Mouse (Mus musculus) midbrain, embryonic 14.5 days (tissue): Measurements from ENCODE around the gene 9130204L05Rik. TPM values are rescaled to one million over a fixed set of nuclear protein-coding genes. Genes with fewer than 3 reads are reported as not detected.

Source experiments
- ATAC-seq: fragments of 200-750 bp; cut with Nextera tagmentation; 2 replicates; pipeline ENCODE4 v1.8.0; 2017; ENCODE audit warnings: moderate number of reproducible peaks, moderate library complexity; ENCODE audit not compliant: low FRiP score, low TSS enrichment
- DNase-seq: peaks from one replicate; pipeline ENCODE4 v3.0.0-alpha.2; 2015
- H3K27ac ChIP-seq: fragments of 300-500 bp; sonication (generic); replicated peaks from 2 replicates; pipeline ENCODE4 v1.5.1; 2014; ENCODE audit warnings: mild to moderate bottlenecking, low read depth, low read length, moderate library complexity
- H3K27me3 ChIP-seq: fragments of 300-500 bp; sonication (generic); 2 replicates; pipeline ENCODE4 v1.6.1; 2014; ENCODE audit warnings: low read length, control low read depth, mixed read lengths; ENCODE audit not compliant: control insufficient read depth, insufficient read depth
- H3K36me3 ChIP-seq: fragments of 300-500 bp; sonication (generic); 2 replicates; pipeline ENCODE4 v1.6.1; 2014; ENCODE audit warnings: low read length, control low read depth; ENCODE audit not compliant: control insufficient read depth, insufficient read depth
- H3K4me1 ChIP-seq: fragments of 300-500 bp; sonication (generic); 2 replicates; pipeline ENCODE4 v1.6.1; 2014; ENCODE audit warnings: mild to moderate bottlenecking, antibody characterized with exemption, low read length, control low read depth; ENCODE audit not compliant: control insufficient read depth, insufficient read depth
- H3K4me2 ChIP-seq: fragments of 300-500 bp; sonication (generic); 2 replicates; pipeline ENCODE4 v1.6.1; 2014; ENCODE audit warnings: mild to moderate bottlenecking, low read length, moderate library complexity
- H3K4me3 ChIP-seq: fragments of 300-500 bp; sonication (generic); replicated peaks from 2 replicates; pipeline ENCODE4 v1.5.1; 2014; ENCODE audit warnings: low read depth, low read length
- H3K9ac ChIP-seq: fragments of 300-500 bp; sonication (generic); replicated peaks from 2 replicates; pipeline ENCODE4 v1.6.1; 2014; ENCODE audit warnings: mild to moderate bottlenecking, low read length, moderate library complexity
- H3K9me3 ChIP-seq: fragments of 300-500 bp; sonication (generic); 2 replicates; pipeline ENCODE4 v1.6.1; 2016; ENCODE audit warnings: low read length, control low read depth, mixed read lengths; ENCODE audit not compliant: control insufficient read depth
- WGBS: fragments of 180-500 bp; shearing (Covaris S2); extraction: QIAGEN DNeasy Blood & Tissue Kit; methylation state at CpG from one replicate; pipeline ENCODE4 v1.1.7; 2014; 5-methylcytosine and 5-hydroxymethylcytosine counted together
- polyA plus RNA-seq: library from polyadenylated mRNA; unstranded; fragments of >200 nt; fragmentation: Nextera tagmentation; extraction: Ambion mirVana; gene quantifications from 2 replicates; pipeline ENCODE4 v1.2.1, GENCODE M21; 2014

Gene 9130204L05Rik
- polyA plus RNA-seq, result not detected in 2 replicates

GRCm38 (mm10) chr3:91090703-91091102 is at the start of gene 9130204L05Rik:
TSS of gene 9130204L05Rik (minus strand) at chr3:91090803.
- Histone ChIP-seq H3K9ac (no peak within 1 kb of the TSS), H3K4me3 (no peak within 1 kb of the TSS), H3K4me1 (no peaks in the 10 kb centered on the region), H3K27me3 (no peaks in the 10 kb centered on the region), H3K9me3 (peaks cover 10% of the 10 kb centered on the region; the same call in 1 of the 2 replicates), H3K36me3 (no peaks in the 10 kb centered on the region), H3K27ac (no peak within 1 kb of the TSS), H3K4me2 (no peak within 1 kb of the TSS)
- 61% methylated on average over 2 of the region's 2 CpGs for WGBS
- DNase-seq, result no peak
- no peak for ATAC-seq

GRCm38 (mm10) chr3:91108696-91109095 is 18.1 kb upstream of the 9130204L05Rik start:
- Histone ChIP-seq H3K4me2 (no peak overlapping the region), H3K9me3 (0 out of 2 replicates have a peak, but pooled peaks cover 4% of the 10 kb centered on the region), H3K36me3 (no peaks in the 10 kb centered on the region), H3K27me3 (no peaks in the 10 kb centered on the region), H3K4me3 (no peak overlapping the region), H3K9ac (no peak overlapping the region), H3K27ac (no peak overlapping the region), H3K4me1 (no peaks in the 10 kb centered on the region)
- DNase-seq (no peak), ATAC-seq (no peak)

GRCm38 (mm10) chr3:91059211-91059610 is 31.4 kb downstream of the 9130204L05Rik start:
- Histone ChIP-seq H3K4me3 (no peak overlapping the region), H3K27ac (no peak overlapping the region), H3K9me3 (peaks cover 4% of the 10 kb centered on the region; the same call in 1 of the 2 replicates), H3K4me2 (no peak overlapping the region), H3K27me3 (no peaks in the 10 kb centered on the region), H3K9ac (no peak overlapping the region), H3K36me3 (no peaks in the 10 kb centered on the region), H3K4me1 (no peaks in the 10 kb centered on the region)
- ATAC-seq, result no peak
- WGBS, result 2% methylated on average over 1 of the region's 1 CpGs
- DNase-seq, result no peak

DNA sequence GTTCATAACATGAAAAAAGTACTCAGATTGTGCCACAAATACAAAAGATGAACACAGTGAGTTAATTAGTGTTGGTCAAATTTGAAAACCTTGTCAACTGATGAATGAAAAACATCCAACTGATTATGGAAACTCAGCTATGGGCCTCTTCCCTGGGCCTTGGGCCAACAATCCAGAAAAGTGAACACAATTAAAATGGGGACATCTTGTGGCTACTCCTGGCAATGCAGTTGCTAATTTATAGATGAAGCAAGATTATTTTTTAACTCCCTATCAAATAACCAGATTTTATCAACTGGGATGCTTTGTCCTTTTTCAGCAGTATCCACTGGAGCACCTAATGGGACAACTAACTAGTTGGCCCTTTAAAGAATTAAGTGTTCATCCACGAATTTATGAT is 37.9 kb downstream of the 9130204L05Rik start:
- Histone ChIP-seq H3K4me3 (no peak overlapping the region), H3K9ac (no peak overlapping the region), H3K4me2 (no peak overlapping the region), H3K27ac (no peak overlapping the region), H3K9me3 (peaks cover 13% of the 10 kb centered on the region), H3K36me3 (no peaks in the 10 kb centered on the region), H3K4me1 (no peaks in the 10 kb centered on the region), H3K27me3 (no peaks in the 10 kb centered on the region)
- WGBS, result 14% methylated on average over 1 of the region's 1 CpGs
- ATAC-seq (no peak), DNase-seq (no peak)
